Mouse (Mus musculus) MEL (cell line): ENCODE data around the gene Stab1.

Experiments
- CTCF ChIP-seq, 3 experiments: IDR thresholded peaks in 2 of 3; conservative IDR thresholded peaks in 1 of 3; 2 replicates each; pipeline ENCODE4 v1.5.1; 2011 to 2012; ENCODE audit warnings: low read length in 3 of 3, low read depth in 2 of 3, mild to moderate bottlenecking in 2 of 3, improper control_type of control experiment in 1 of 3, inconsistent platforms in 1 of 3, mixed read lengths in 1 of 3, moderate library complexity in 1 of 3; ENCODE audit not compliant: control insufficient read depth in 1 of 3, insufficient read depth in 1 of 3, poor library complexity in 1 of 3, severe bottlenecking in 1 of 3
- EP300 ChIP-seq, 2 experiments: IDR thresholded peaks; 2 replicates each; pipeline ENCODE4 v1.6.1; 2011; ENCODE audit warnings: improper control_type of control experiment in 2 of 2, low read length in 2 of 2, low read depth in 1 of 2, mild to moderate bottlenecking in 1 of 2
- POLR2A ChIP-seq, 2 experiments: IDR thresholded peaks; 2 replicates each; pipeline ENCODE4 v1.6.1; 2011 to 2012; ENCODE audit warnings: low read length in 2 of 2, mild to moderate bottlenecking in 2 of 2, control low read depth in 1 of 2, improper control_type of control experiment in 1 of 2, low read depth in 1 of 2, moderate library complexity in 1 of 2; ENCODE audit not compliant: control insufficient read depth in 1 of 2, insufficient read depth in 1 of 2, poor library complexity in 1 of 2
- POLR2AphosphoS2 ChIP-seq: IDR thresholded peaks from 2 replicates; pipeline ENCODE4 v1.6.1; 2011; ENCODE audit warnings: low read length, improper control_type of control experiment
- SMC3 ChIP-seq: IDR thresholded peaks from 2 replicates; pipeline ENCODE4 v1.6.1; 2011; ENCODE audit warnings: low read depth, low read length, improper control_type of control experiment
- ZC3H11A ChIP-seq: IDR thresholded peaks from 2 replicates; pipeline ENCODE4 v1.6.1; 2012; ENCODE audit warnings: low read depth, mild to moderate bottlenecking, inconsistent platforms, low read length, improper control_type of control experiment

GRCm38 (mm10) chr14:31132491-31132975 is 35.9 kb downstream of the Stab1 start:
- TF ChIP-seq ZC3H11A, result no peak
- no peak for TF ChIP-seq CTCF (IDR thresholded peaks at IDR 0.05 in 2 of 3, conservative IDR thresholded peaks at IDR 0.05 in 1 of 3; ENCODE audit: control insufficient read depth in 1 of 3, insufficient read depth in 1 of 3, low read depth in 2 of 3, low read length in 3 of 3, poor library complexity in 1 of 3, severe bottlenecking in 1 of 3)
- TF ChIP-seq SMC3, result no peak
- TF ChIP-seq POLR2A (IDR thresholded peaks at IDR 0.05; ENCODE audit: control insufficient read depth in 1 of 2, insufficient read depth in 1 of 2, low read depth in 1 of 2, low read length in 2 of 2, poor library complexity in 1 of 2), result no peak
- TF ChIP-seq POLR2AphosphoS2, result no peak
- TF ChIP-seq EP300 (IDR thresholded peaks at IDR 0.05; ENCODE audit: low read depth in 1 of 2, low read length in 2 of 2), result no peak
